Mouse (Mus musculus) monocyte, adult 59 days (primary cell): ENCODE results near the gene Iqcm. TPM values are rescaled to one million over a fixed set of nuclear protein-coding genes. Genes with fewer than 3 reads are reported as not detected.

Source experiments
- total RNA-seq, 2 experiments: library from RNA; stranded (reverse); gene quantifications; one replicate each; pipeline ENCODE4 v1.2.4; 2023

Iqcm gene
- total RNA-seq, result not detected

GRCm38 (mm10) chr8:75448394-75448793, at the start of gene Iqcm:
Iqcm (plus strand) TSS chr8:75448694.

GRCm38 (mm10) chr8:75406489-75406888, 42.0 kb upstream of the Iqcm start, which contains the start of gene Gm10358:
Gm10358 (minus strand) TSS chr8:75406589.

Other genes with a start within 250 kb of the Iqcm start
- 1 to 10 TPM in 1 of 2 experiments, under 1 TPM in 1; 0.55 to 1.2 TPM for gene Rasd2, start 234.8 kb upstream of the Iqcm start, total RNA-seq
- gene Gm10358, start 42.1 kb upstream of the Iqcm start, total RNA-seq, result not detected